Mouse (Mus musculus): ENCODE measurements around the gene Gm10273.

DNA sequence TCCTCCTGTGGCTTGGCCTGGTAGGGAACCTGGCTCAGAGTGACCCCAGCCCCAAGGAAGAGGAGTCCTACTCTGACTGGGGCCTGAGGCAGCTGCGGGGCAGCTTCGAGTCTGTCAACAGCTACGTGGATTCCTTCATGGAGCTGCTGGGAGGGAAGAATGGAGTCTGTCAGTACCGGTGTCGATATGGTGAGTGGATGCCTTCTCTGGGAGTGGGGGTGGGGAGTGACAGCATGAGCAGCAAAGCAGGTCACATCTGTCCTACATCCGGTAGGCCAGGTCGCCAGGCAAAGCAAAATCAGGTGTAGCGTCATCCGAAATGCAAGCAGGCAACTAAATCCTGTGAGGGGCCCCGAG lies 8.3 kb downstream of the Gm10273 start:
- TF ChIP-seq MXI1 (IDR thresholded peaks at IDR 0.05; ENCODE audit: low read depth, low read length): no peak
- no peak for TF ChIP-seq POLR2A (IDR thresholded peaks at IDR 0.05; ENCODE audit: low read depth, low read length)
- TF ChIP-seq EP300 (IDR thresholded peaks at IDR 0.05; ENCODE audit: low read length): no peak
- no peak for TF ChIP-seq ETS1 (conservative IDR thresholded peaks at IDR 0.05; ENCODE audit: low read depth, low read length)

Measured in CH12.LX (cell line).